8 mouse cellular contexts compared by ENCODE assay signal in the genomic region with DNA sequence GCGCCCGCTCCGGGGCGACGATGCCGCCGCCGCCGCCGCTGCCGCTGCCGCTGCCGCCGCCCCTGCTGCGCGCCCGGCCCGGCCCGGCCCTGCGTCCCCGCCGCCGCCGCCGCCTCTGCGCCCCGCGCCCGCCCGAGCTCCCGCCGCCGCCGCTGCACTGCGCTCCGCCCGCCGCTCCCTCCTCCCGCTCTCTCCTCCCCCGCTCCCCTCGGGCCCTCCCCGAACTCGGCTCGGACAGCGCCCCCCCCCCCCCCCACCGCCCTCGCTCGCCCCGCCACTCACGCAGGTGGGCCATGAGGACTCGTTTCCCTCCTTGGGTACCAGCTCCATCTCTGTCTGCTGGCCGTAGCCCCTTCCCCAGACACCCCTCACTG. TPM values are rescaled to one million over a fixed set of nuclear protein-coding genes. Genes with fewer than 3 reads are reported as not detected.
DNase-seq lines count a peak whose midpoint lies in the region; ATAC-seq and TF ChIP-seq lines count a peak whose summit lies in the region.

No protein-coding gene starts in this region.

- no peaks in the 10 kb centered on the region for H3K36me3 ChIP-seq in lung, embryonic 16.5 days (ENCODE audit: control insufficient read depth, insufficient read depth, low read length)
- no peaks in the 10 kb centered on the region for H3K36me3 ChIP-seq in hindbrain, embryonic 15.5 days

- TF ChIP-seq CTCF in olfactory bulb, adult 2 months (IDR thresholded peaks at IDR 0.05; ENCODE audit: insufficient read depth, low read depth, low read length): no peak

- H3K9me3 ChIP-seq in lung, embryonic 16.5 days (ENCODE audit: control insufficient read depth, low read length): no peaks in the 10 kb centered on the region
- no peaks in the 10 kb centered on the region for H3K9me3 ChIP-seq in hindbrain, embryonic 15.5 days

- peak overlapping the region; percentile 38 for H3K4me3 ChIP-seq in lung, embryonic 16.5 days (ENCODE audit: low read length)
- peak overlapping the region; percentile 62 for H3K4me3 ChIP-seq in hindbrain, embryonic 15.5 days
- peak overlapping the region; percentile 76 for H3K4me3 ChIP-seq in olfactory bulb, adult 2 months (ENCODE audit: insufficient read depth, low read depth, low read length)

- H3K4me2 ChIP-seq in lung, embryonic 16.5 days (ENCODE audit: low read depth, low read length): peak overlapping the region; percentile 52
- peak overlapping the region; percentile 89 for H3K4me2 ChIP-seq in hindbrain, embryonic 15.5 days

- H3K4me1 ChIP-seq in lung, embryonic 16.5 days (replicated peaks; ENCODE audit: control insufficient read depth, insufficient read depth, low read length): no peaks in the 10 kb centered on the region
- H3K4me1 ChIP-seq in hindbrain, embryonic 15.5 days (replicated peaks): peaks cover 12% of the 10 kb centered on the region
- peaks cover 27% of the 10 kb centered on the region for H3K4me1 ChIP-seq in olfactory bulb, adult 2 months (ENCODE audit: control insufficient read depth, insufficient read depth, low read length)

- WGBS in lung, embryonic 16.5 days: 20% methylated on average over 1 of the region's 52 CpGs
- WGBS in hindbrain, embryonic 15.5 days: 0% methylated on average over 24 of the region's 52 CpGs
- 35% methylated on average over 34 of the region's 52 CpGs for WGBS in olfactory bulb, adult 2 months

- DNase-seq in adrenal gland, adult (ENCODE audit: inconsistent age in 2 of 2, low spot score in 1 of 2): peak; percentile 11 to 51
- no peak for DNase-seq in adrenal gland, postnatal 4 days (ENCODE audit: low spot score in 2 of 2)
- no peak for DNase-seq in lung, postnatal 36 days
- no peak for DNase-seq in spleen, postnatal 10 days (ENCODE audit: low spot score in 2 of 2)
- DNase-seq in urinary bladder, postnatal 4 days (ENCODE audit: low spot score in 2 of 2): no peak

- peaks cover 51% of the 10 kb centered on the region for H3K27me3 ChIP-seq in lung, embryonic 16.5 days (ENCODE audit: control insufficient read depth, insufficient read depth, low read depth, low read length)
- peaks cover 7% of the 10 kb centered on the region for H3K27me3 ChIP-seq in hindbrain, embryonic 15.5 days

- no peak overlapping the region; the same call in 1 of the 2 replicates for H3K9ac ChIP-seq in lung, embryonic 16.5 days (ENCODE audit: low read length)
- H3K9ac ChIP-seq in hindbrain, embryonic 15.5 days: peak overlapping the region; percentile 63

- no peak overlapping the region for H3K27ac ChIP-seq in lung, embryonic 16.5 days (ENCODE audit: low read length)
- peak overlapping the region; percentile 37; the same call in 1 of the 2 replicates for H3K27ac ChIP-seq in hindbrain, embryonic 15.5 days (replicated peaks)
- H3K27ac ChIP-seq in olfactory bulb, adult 2 months (ENCODE audit: insufficient read depth, low read depth, low read length): peak overlapping the region; percentile 92

- no peak for ATAC-seq in lung, embryonic 16.5 days (ENCODE audit: low read depth)
- ATAC-seq in hindbrain, embryonic 15.5 days (ENCODE audit: low FRiP score, low read depth): peak; percentile 23; the same call in 1 of the 2 replicates

- TF ChIP-seq POLR2A in olfactory bulb, adult 2 months (IDR thresholded peaks at IDR 0.05; ENCODE audit: insufficient read depth, low read depth, low read length): no peak

RNA-seq across cellular contexts. Expression of a gene that starts 0.5 kb away (rescaled TPM):
- total RNA-seq in adrenal gland, postnatal 4 days (2021): 1 to 10 TPM; 7.6 to 8.4 TPM
- polyA plus RNA-seq in lung, embryonic 16.5 days (2015; fragmentation: Nextera tagmentation; extraction: Ambion mirVana): 0.15 and 0.29 TPM in 2 replicates
- polyA plus RNA-seq in hindbrain, embryonic 15.5 days (2015; fragmentation: Nextera tagmentation; extraction: Ambion mirVana): 33.9 and 34.2 TPM in 2 replicates
- polyA plus RNA-seq in olfactory bulb, adult 2 months (2012; ENCODE audit: insufficient read depth, insufficient read length, low replicate concordance, missing spikeins): 95.7 and 105 TPM in 2 replicates

Comparison
In these comparisons a context has a peak if more than half of its experiments do, and no peak if none do; other contexts are left out.
1. DNase-seq: peak in adrenal gland, adult (2 of 2); none in adrenal gland, postnatal 4 days (0 of 2), lung, postnatal 36 days (single experiment), spleen, postnatal 10 days (0 of 2) and urinary bladder, postnatal 4 days (0 of 2).
2. RNA of a gene that starts 0.5 kb away (polyA plus RNA-seq): 95.7 to 105 TPM in olfactory bulb, adult 2 months and 33.9 to 34.2 TPM in hindbrain, embryonic 15.5 days; 0.15 to 0.29 TPM in lung, embryonic 16.5 days; every median in the first group is over 10 times any median in the second.
3. Peak in every context shown above with its lines, with median percentiles within 50 percentile points of each other: H3K4me3 ChIP-seq.